Mouse (Mus musculus) left cerebral cortex, postnatal 36 days (tissue): ENCODE data around the gene N4bp2. TPM values are rescaled to one million over a fixed set of nuclear protein-coding genes. Genes with fewer than 3 reads are reported as not detected.

Source experiments
- total RNA-seq, 2 experiments: library from RNA; stranded (reverse); gene quantifications; 2 replicates each; pipeline ENCODE4 v1.2.3; 2021

The N4bp2 gene
- total RNA-seq, 2 experiments from 2014 or later: 4.4 to 12.0 TPM

Other genes starting within 250 kb of the N4bp2 start
- 100 to 1,000 TPM; 166 to 170 TPM for gene Smim14, start 226.3 kb upstream of the N4bp2 start, total RNA-seq
- 100 to 1,000 TPM; 130 to 133 TPM for gene Ube2k, start 226.3 kb upstream of the N4bp2 start, total RNA-seq
- gene Pds5a, start 65.2 kb upstream of the N4bp2 start, total RNA-seq: 10 to 100 TPM; 64.7 to 83.6 TPM
- under 1 TPM; 0.64 to 0.75 TPM for gene Rhoh, start 97.7 kb downstream of the N4bp2 start, total RNA-seq
- not detected for gene Chrna9, start 171.4 kb downstream of the N4bp2 start, total RNA-seq
- gene 9130230L23Rik, start 240.8 kb downstream of the N4bp2 start, total RNA-seq: not detected